Mouse (Mus musculus) intestine, embryonic 14.5 days (tissue): ENCODE data around the gene Olfr907. TPM values are rescaled to one million over a fixed set of nuclear protein-coding genes. Genes with fewer than 3 reads are reported as not detected.

Source experiments
- ATAC-seq: fragments of 200-750 bp; cut with Nextera tagmentation; replicated peaks from 2 replicates; pipeline ENCODE4 v1.8.0; 2017; ENCODE audit warnings: low read depth, moderate number of reproducible peaks, moderate TSS enrichment, moderate library complexity; ENCODE audit not compliant: low FRiP score, low TSS enrichment
- DNase-seq: peaks from one replicate; pipeline ENCODE4 v3.0.0-alpha.2; 2018; ENCODE audit warnings: low spot score
- H3K27ac ChIP-seq: fragments of 300-500 bp; sonication (generic); 2 replicates; pipeline ENCODE4 v1.5.1; 2014; ENCODE audit warnings: low read depth, mild to moderate bottlenecking, control low read depth
- H3K27me3 ChIP-seq: fragments of 300-500 bp; sonication (generic); replicated peaks from 2 replicates; pipeline ENCODE4 v1.6.1; 2014; ENCODE audit warnings: low read length, control low read depth; ENCODE audit not compliant: control insufficient read depth, insufficient read depth
- H3K36me3 ChIP-seq: fragments of 300-500 bp; sonication (generic); 2 replicates; pipeline ENCODE4 v1.6.1; 2014; ENCODE audit warnings: low read length, control low read depth; ENCODE audit not compliant: control insufficient read depth, insufficient read depth
- H3K4me1 ChIP-seq: fragments of 300-500 bp; sonication (generic); replicated peaks from 2 replicates; pipeline ENCODE4 v1.6.1; 2014; ENCODE audit warnings: low read length, control low read depth, mixed read lengths; ENCODE audit not compliant: control insufficient read depth, insufficient read depth
- H3K4me2 ChIP-seq: fragments of 300-500 bp; sonication (generic); 2 replicates; pipeline ENCODE4 v1.6.1; 2014; ENCODE audit warnings: low read length
- H3K4me3 ChIP-seq: fragments of 300-500 bp; sonication (generic); 2 replicates; pipeline ENCODE4 v1.5.1; 2014; ENCODE audit warnings: low read depth, low read length, control low read depth, mixed read lengths
- H3K9ac ChIP-seq: fragments of 300-500 bp; sonication (generic); 2 replicates; pipeline ENCODE4 v1.6.1; 2014; ENCODE audit warnings: mild to moderate bottlenecking, low read length
- H3K9me3 ChIP-seq: fragments of 300-500 bp; sonication (generic); 2 replicates; pipeline ENCODE4 v1.6.1; 2016; ENCODE audit warnings: low read length, control low read depth; ENCODE audit not compliant: control insufficient read depth
- WGBS: fragments of 180-500 bp; shearing (Covaris S2); extraction: QIAGEN DNeasy Blood & Tissue Kit; methylation state at CpG from one replicate; pipeline ENCODE4 v1.1.7; 2014; 5-methylcytosine and 5-hydroxymethylcytosine counted together
- polyA plus RNA-seq: library from polyadenylated mRNA; unstranded; fragments of >200 nt; fragmentation: Nextera tagmentation; extraction: Ambion mirVana; gene quantifications from 2 replicates; pipeline ENCODE4 v1.2.1, GENCODE M21; 2014

Olfr907 gene
- not detected in 2 replicates for polyA plus RNA-seq

- Histone ChIP-seq H3K27ac (no peak within 1 kb of the TSS), H3K27me3 (no peaks in the 10 kb centered on the region), H3K9ac (no peak within 1 kb of the TSS), H3K4me1 (no peaks in the 10 kb centered on the region), H3K4me2 (no peak within 1 kb of the TSS), H3K36me3 (no peaks in the 10 kb centered on the region), H3K9me3 (no peaks in the 10 kb centered on the region), H3K4me3 (no peak within 1 kb of the TSS)
- DNase-seq (no peak), ATAC-seq (no peak)
- WGBS = 86% methylated on average over 2 of the region's 2 CpGs
Measured at GRCm38 (mm10) chr9:38495501-38495900, at the start of gene Olfr907. TSS of gene Olfr907 (plus strand) at chr9:38495801.

GRCm38 (mm10) chr9:38447352-38447751, 48.2 kb upstream of the Olfr907 start, which contains the start of gene Olfr902:
TSS of gene Olfr902 (plus strand) at chr9:38447652.
- H3K4me2 ChIP-seq = no peak within 1 kb of the TSS
- WGBS = 90% methylated on average over 5 of the region's 5 CpGs
- H3K4me1 ChIP-seq = no peaks in the 10 kb centered on the region
- no peaks in the 10 kb centered on the region for H3K27me3 ChIP-seq
- H3K27ac ChIP-seq = no peak within 1 kb of the TSS
- no peak within 1 kb of the TSS for H3K9ac ChIP-seq
- ATAC-seq (no peak), DNase-seq (no peak)
- H3K9me3 ChIP-seq = no peaks in the 10 kb centered on the region
- no peaks in the 10 kb centered on the region for H3K36me3 ChIP-seq
- H3K4me3 ChIP-seq = no peak within 1 kb of the TSS

- DNase-seq (no peak), ATAC-seq (no peak)
- H3K27ac ChIP-seq = no peak within 1 kb of the TSS
- no peak within 1 kb of the TSS for H3K4me2 ChIP-seq
- H3K36me3 ChIP-seq = no peaks in the 10 kb centered on the region
- no peaks in the 10 kb centered on the region for H3K27me3 ChIP-seq
- H3K4me3 ChIP-seq = no peak within 1 kb of the TSS
- H3K9me3 ChIP-seq = no peaks in the 10 kb centered on the region
- H3K4me1 ChIP-seq = no peaks in the 10 kb centered on the region
- no peak within 1 kb of the TSS for H3K9ac ChIP-seq
Measured at GRCm38 (mm10) chr9:38462844-38463243, 32.8 kb upstream of the Olfr907 start, which contains the start of gene Olfr904. TSS of gene Olfr904 (plus strand) at chr9:38463144.

GRCm38 (mm10) chr9:38470807-38471206, 24.8 kb upstream of the Olfr907 start, which contains the start of gene Olfr905:
TSS of gene Olfr905 (plus strand) at chr9:38471107.
- Histone ChIP-seq H3K4me1 (no peaks in the 10 kb centered on the region), H3K4me3 (no peak within 1 kb of the TSS), H3K9ac (no peak within 1 kb of the TSS), H3K27ac (no peak within 1 kb of the TSS), H3K36me3 (no peaks in the 10 kb centered on the region), H3K27me3 (no peaks in the 10 kb centered on the region), H3K9me3 (no peaks in the 10 kb centered on the region), H3K4me2 (no peak within 1 kb of the TSS)
- no peak for DNase-seq
- ATAC-seq = no peak

DNA sequence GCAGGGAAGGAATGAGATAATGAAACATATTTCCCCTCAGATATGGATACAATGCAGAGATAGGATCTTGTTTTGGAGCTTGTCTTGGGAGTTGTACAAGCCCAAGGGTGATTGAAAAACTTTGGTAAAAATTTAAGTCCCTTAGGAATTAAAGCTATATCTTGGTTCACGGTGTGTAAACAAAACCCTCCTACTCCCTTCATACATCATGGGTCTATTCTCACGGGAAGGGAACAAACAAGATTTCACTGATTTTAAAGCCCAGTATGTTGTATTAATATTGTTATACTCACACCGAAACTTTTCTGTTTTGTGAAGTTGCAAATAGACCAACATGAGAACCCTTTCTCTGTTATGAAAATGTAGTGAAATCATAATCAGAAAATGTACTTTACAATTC, 8.8 kb upstream of the Olfr907 start, which contains the start of gene Olfr906:
Olfr906 (plus strand) TSS at position 301 of the 400 bp plus-strand sequence.
- no peak within 1 kb of the TSS for H3K4me3 ChIP-seq
- no peak for DNase-seq
- no peak within 1 kb of the TSS for H3K27ac ChIP-seq
- 76% methylated on average over 3 of the region's 3 CpGs for WGBS
- no peaks in the 10 kb centered on the region for H3K4me1 ChIP-seq
- no peaks in the 10 kb centered on the region for H3K9me3 ChIP-seq
- H3K4me2 ChIP-seq = no peak within 1 kb of the TSS
- H3K36me3 ChIP-seq = no peaks in the 10 kb centered on the region
- ATAC-seq = no peak
- H3K9ac ChIP-seq = no peak within 1 kb of the TSS
- H3K27me3 ChIP-seq = no peaks in the 10 kb centered on the region

- WGBS = 58% methylated on average over 2 of the region's 2 CpGs
- H3K9ac ChIP-seq = no peak overlapping the region
- no peak overlapping the region for H3K4me2 ChIP-seq
- no peak overlapping the region for H3K4me3 ChIP-seq
- no peaks in the 10 kb centered on the region for H3K4me1 ChIP-seq
- no peaks in the 10 kb centered on the region for H3K27me3 ChIP-seq
- no peak for DNase-seq
- no peak overlapping the region for H3K27ac ChIP-seq
- H3K36me3 ChIP-seq = no peaks in the 10 kb centered on the region
- H3K9me3 ChIP-seq = no peaks in the 10 kb centered on the region
- ATAC-seq = no peak
Measured at GRCm38 (mm10) chr9:38512353-38512752, 16.8 kb downstream of the Olfr907 start.

DNA sequence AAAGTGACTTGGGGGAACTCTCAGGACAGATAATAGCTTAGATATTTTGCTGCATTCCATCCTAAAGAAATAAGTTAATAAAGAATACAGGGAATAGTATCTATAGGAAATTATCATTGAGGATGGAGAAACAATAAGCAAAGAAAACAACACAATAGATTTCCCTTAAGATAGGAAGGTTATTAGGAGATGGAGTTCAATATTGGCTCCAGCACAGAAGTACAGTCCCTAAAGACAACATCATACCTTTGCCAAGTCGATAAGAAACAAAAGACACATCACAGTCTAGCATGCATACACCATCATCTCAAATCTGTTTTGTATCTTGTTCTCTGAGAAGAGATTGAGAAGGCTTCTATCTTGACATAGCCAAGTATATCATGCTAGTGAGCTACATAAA, 25.7 kb downstream of the Olfr907 start, which contains the start of gene Olfr911-ps1:
Olfr911-ps1 (plus strand) TSS at position 301 of the 400 bp plus-strand sequence.
- Histone ChIP-seq H3K9me3 (no peaks in the 10 kb centered on the region), H3K4me3 (no peak within 1 kb of the TSS), H3K27ac (no peak within 1 kb of the TSS), H3K4me2 (no peak within 1 kb of the TSS), H3K4me1 (no peaks in the 10 kb centered on the region), H3K27me3 (no peaks in the 10 kb centered on the region), H3K9ac (no peak within 1 kb of the TSS), H3K36me3 (no peaks in the 10 kb centered on the region)
- DNase-seq = no peak
- 78% methylated on average over 1 of the region's 1 CpGs for WGBS
- no peak for ATAC-seq

DNA sequence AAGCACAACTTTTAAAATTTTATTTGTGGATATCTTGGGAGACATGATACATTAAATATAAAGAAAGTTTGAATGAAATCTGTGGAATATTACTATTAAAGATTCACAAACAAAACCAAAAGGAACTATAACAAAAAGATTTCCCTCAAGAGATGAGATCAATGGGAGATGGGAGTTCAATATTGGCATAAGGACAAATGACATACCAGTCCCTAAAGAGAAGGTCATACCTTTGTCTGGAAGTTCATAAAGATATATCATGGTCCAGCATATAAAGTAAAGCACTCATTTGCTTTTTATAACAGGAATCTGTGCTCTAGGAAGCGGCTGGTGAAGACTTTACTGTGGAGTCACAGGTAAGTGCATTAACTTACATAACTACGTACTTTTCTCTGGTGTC, 41.9 kb downstream of the Olfr907 start, which contains the start of gene Olfr910:
Olfr910 (plus strand) TSS at position 301 of the 400 bp plus-strand sequence.
- Histone ChIP-seq H3K9me3 (no peaks in the 10 kb centered on the region), H3K27me3 (no peaks in the 10 kb centered on the region), H3K4me1 (no peaks in the 10 kb centered on the region), H3K9ac (no peak within 1 kb of the TSS), H3K27ac (no peak within 1 kb of the TSS), H3K4me3 (no peak within 1 kb of the TSS), H3K36me3 (no peaks in the 10 kb centered on the region), H3K4me2 (no peak within 1 kb of the TSS)
- ATAC-seq (no peak), DNase-seq (no peak)
- WGBS = 88% methylated on average over 2 of the region's 2 CpGs
